Mouse (Mus musculus) small intestine, adult 2 months (tissue): Measurements from ENCODE around the gene Elavl4. TPM values are rescaled to one million over a fixed set of nuclear protein-coding genes. Genes with fewer than 3 reads are reported as not detected.

Source experiments
- H3K27ac ChIP-seq: fragments of 200-500 bp; 2 replicates; pipeline ENCODE4 v1.5.1; 2012; ENCODE audit warnings: low read depth, low read length, control low read depth, inconsistent platforms; ENCODE audit not compliant: insufficient read depth
- H3K27me3 ChIP-seq: fragments of 200-500 bp; 2 replicates; pipeline ENCODE4 v1.6.1; 2012; ENCODE audit warnings: mild to moderate bottlenecking, moderate library complexity, low read length, inconsistent platforms; ENCODE audit not compliant: control insufficient read depth, insufficient read depth
- H3K36me3 ChIP-seq: fragments of 200-500 bp; 2 replicates; pipeline ENCODE4 v1.6.1; 2012; ENCODE audit warnings: mild to moderate bottlenecking, low read length, control low read depth, inconsistent platforms; ENCODE audit not compliant: control insufficient read depth, insufficient read depth
- H3K4me1 ChIP-seq: fragments of 200-500 bp; 2 replicates; pipeline ENCODE4 v1.6.1; 2012; ENCODE audit warnings: low read length, inconsistent platforms, mixed read lengths; ENCODE audit not compliant: control insufficient read depth, insufficient read depth, insufficient read length
- H3K4me3 ChIP-seq: fragments of 200-500 bp; 2 replicates; pipeline ENCODE4 v1.5.1; 2012; ENCODE audit warnings: low read depth, mild to moderate bottlenecking, control low read depth, inconsistent platforms, low read length, moderate library complexity
- CTCF ChIP-seq: fragments of 200-500 bp; IDR thresholded peaks from 2 replicates; pipeline ENCODE4 v1.5.1; 2012; ENCODE audit warnings: low read depth, mild to moderate bottlenecking, control low read depth, inconsistent platforms, low read length, moderate library complexity, mixed read lengths; ENCODE audit not compliant: insufficient replicate concordance, insufficient read length; ENCODE audit errors: extremely low read depth
- POLR2A ChIP-seq: fragments of 200-500 bp; IDR thresholded peaks from 2 replicates; pipeline ENCODE4 v1.6.1; 2012; ENCODE audit warnings: low read depth, mild to moderate bottlenecking, control low read depth, inconsistent platforms, low read length, moderate library complexity
- WGBS: fragments of 180-500 bp; shearing (Covaris S2); methylation state at CpG from one replicate; pipeline ENCODE4 v1.1.7; 2018; 5-methylcytosine and 5-hydroxymethylcytosine counted together
- polyA plus RNA-seq: library from polyadenylated mRNA; depleted of rRNA; stranded (reverse); fragments of >200 nt; gene quantifications from 2 replicates; pipeline ENCODE4 v1.2.3, GENCODE M21; 2012; rRNA removed

Gene Elavl4
- polyA plus RNA-seq: 0.27 and 0.94 TPM in 2 replicates

DNA sequence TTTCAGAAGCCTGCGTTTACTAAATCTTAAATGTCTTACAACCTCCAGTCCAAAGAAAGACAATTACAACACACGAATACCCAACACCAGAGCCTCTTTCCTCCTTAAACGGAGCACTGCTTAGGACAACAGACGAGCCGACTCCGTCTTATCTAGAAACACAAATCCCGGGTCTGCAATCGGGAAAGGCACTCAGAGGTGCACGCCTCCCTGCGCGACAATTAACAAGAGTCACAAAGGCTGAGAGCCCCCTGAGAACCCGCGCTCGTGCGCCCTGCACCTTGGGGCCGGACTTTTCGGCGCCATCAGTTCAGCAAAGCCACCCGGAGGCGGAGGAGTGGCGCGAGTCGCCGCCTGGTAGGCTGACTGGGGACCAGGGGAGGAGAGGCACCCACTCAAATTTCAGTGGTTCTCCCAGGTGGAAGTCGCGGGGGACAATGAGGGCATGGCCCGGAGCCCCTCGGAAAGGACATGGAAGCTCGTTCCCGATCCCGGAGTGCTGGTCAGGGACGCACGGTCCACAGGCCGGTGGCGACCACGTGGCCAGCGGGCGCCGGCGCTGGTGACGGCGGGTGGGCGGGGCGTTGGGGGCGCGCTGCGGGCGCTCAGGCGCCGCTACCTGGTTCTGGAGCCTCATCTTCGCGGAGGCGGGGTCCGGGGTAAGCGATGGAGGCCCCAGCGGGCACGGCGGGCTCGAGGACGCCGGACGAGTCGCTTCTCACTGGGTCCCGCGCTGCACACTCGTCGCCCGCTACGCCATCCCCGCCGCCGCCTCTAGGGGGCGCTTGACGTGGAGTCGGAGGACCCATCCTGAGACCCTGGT is at the start of gene Elavl4:
Elavl4 (minus strand) TSS at position 732 of the 823 bp plus-strand sequence.
- no peaks in the 10 kb centered on the region for H3K36me3 ChIP-seq
- WGBS: under 1% methylated on average over 75 of the region's 75 CpGs
- peak; percentile 45; the same call in 1 of the 2 replicates for TF ChIP-seq CTCF
- no peak for TF ChIP-seq POLR2A
- H3K4me3 ChIP-seq: peak within 1 kb of the TSS; percentile 62
- 0 out of 2 replicates have a peak, but pooled peaks cover 2% of the 10 kb centered on the region for H3K4me1 ChIP-seq
- no peak within 1 kb of the TSS for H3K27ac ChIP-seq
- peaks cover 6% of the 10 kb centered on the region for H3K27me3 ChIP-seq

DNA sequence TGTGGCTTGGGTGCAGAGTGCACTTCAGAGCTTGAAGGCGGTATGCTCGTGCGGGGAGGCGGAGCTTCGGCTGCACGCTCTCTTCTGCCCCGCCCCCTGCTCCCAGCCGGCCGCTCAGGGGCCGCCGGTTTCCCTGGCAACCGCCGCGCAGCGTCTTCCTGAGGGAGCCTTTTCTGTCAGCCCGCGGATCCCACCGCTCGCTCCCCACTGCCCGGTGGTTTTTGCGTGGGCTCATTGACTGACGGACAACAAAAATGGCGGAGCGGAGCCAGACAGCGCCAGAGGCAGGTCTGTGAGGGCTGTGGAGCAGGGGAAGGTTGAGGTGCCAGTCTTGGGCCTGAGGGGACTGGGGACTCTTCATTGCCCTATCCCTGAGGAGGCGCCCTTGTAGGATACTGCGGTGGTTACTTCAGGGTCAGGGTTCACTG is 45.9 kb upstream of the Elavl4 start, which contains the start of gene Agbl4:
Agbl4 (plus strand) TSS at position 44 of the 428 bp plus-strand sequence.
- 2% methylated on average over 27 of the region's 27 CpGs for WGBS
- TF ChIP-seq CTCF (no peak), POLR2A (no peak)

DNA sequence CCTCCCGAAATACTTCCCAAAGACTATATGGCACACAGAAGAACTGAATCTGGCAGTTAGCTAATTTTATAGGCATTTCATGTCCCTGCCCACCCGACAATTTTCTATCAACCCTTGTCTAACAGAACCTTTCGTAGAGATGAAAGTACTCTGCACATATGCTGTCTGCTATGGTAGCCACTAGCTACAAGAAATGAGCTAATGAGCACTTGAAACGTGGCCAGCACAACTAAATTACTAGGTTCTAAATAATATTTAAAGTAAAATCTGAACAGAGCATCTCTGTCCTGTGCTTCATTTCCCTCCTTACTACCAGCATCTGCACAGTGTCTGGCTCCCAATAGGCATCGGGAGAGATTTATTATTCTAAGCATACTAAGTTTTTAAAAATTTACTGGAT is 44.5 kb upstream of the Elavl4 start:
- no peak overlapping the region for H3K4me3 ChIP-seq
- 77% methylated on average over 5 of the region's 5 CpGs for WGBS
- TF ChIP-seq CTCF: no peak
- TF ChIP-seq POLR2A: no peak
- H3K36me3 ChIP-seq: no peaks in the 10 kb centered on the region
- H3K4me1 ChIP-seq: no peaks in the 10 kb centered on the region
- H3K27ac ChIP-seq: no peak overlapping the region
- no peaks in the 10 kb centered on the region for H3K27me3 ChIP-seq

More for the DNA sequence above, 45.9 kb upstream of the Elavl4 start, which contains the start of gene Agbl4:
- Histone ChIP-seq H3K27me3 (no peaks in the 10 kb centered on the region), H3K27ac (no peak within 1 kb of the TSS), H3K4me1 (no peaks in the 10 kb centered on the region), H3K4me3 (peak within 1 kb of the TSS; percentile 51), H3K36me3 (no peaks in the 10 kb centered on the region)

DNA sequence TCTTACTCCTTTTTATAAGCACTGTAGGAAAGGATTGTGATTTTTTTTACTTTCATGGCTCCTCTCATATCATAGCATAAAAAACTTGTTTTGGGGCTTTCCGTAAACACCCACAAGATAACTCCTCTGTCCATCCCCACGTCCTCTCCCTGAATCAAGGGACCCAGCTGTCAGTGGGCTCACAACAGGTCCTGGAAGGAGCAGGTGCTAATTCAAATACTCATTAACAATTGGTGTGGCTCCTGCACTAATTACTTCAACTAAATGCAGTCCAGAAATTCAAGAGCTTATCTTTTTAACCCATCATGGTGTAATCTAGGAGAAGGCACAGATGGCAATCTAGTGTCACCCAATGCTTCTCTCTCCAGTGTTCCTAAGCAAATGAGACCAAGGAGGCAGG is 8.9 kb upstream of the Elavl4 start:
- no peak for TF ChIP-seq POLR2A
- TF ChIP-seq CTCF: no peak
- 63% methylated on average over 2 of the region's 2 CpGs for WGBS
- no peak overlapping the region for H3K4me3 ChIP-seq

DNA sequence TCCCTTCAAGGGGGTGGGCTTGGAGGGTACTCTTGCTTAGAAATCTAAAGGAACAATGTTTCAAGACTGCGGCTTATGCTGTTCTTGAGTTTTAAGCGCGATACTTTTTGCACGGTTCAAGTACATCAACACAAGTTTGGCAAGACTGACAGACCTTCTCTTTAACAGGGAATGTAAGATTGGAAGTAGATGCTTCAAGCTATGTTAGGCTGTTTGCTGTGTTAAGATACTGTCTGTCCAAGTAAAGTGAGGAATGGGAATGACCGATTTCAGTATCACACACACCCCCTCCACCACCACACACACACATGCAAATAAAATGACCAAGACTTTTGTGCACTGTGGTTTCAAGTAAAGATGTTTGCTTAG is 276 bp upstream of the Elavl4 start:
- Histone ChIP-seq H3K4me3 (peak overlapping the region; percentile 62), H3K27me3 (peaks cover 6% of the 10 kb centered on the region), H3K27ac (no peak overlapping the region), H3K36me3 (no peaks in the 10 kb centered on the region), H3K4me1 (0 out of 2 replicates have a peak, but pooled peaks cover 2% of the 10 kb centered on the region)
- TF ChIP-seq POLR2A: no peak
- 12% methylated on average over 5 of the region's 5 CpGs for WGBS

More for the DNA sequence above, 8.9 kb upstream of the Elavl4 start:
- H3K27me3 ChIP-seq: no peaks in the 10 kb centered on the region
- H3K27ac ChIP-seq: no peak overlapping the region
- H3K36me3 ChIP-seq: no peaks in the 10 kb centered on the region
- H3K4me1 ChIP-seq: no peaks in the 10 kb centered on the region

DNA sequence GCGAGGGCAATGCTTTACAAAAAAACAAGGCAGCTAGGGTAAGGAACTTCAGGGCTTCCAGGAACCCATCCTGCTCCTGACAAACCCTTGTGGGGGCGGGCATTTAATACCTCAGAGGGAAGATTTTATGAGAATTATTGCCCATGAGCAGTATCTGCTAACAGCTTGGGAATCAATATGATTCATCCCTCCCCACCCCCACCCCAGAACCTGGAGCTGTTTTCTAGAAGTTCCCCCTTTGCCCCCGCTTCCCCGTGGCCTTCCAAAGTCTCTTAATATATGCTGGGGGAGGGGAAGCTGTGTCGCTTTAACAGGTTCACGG is 892 bp downstream of the Elavl4 start:
- no peak for TF ChIP-seq CTCF
- no peak for TF ChIP-seq POLR2A
- Histone ChIP-seq H3K36me3 (no peaks in the 10 kb centered on the region), H3K4me3 (no peak overlapping the region), H3K4me1 (0 out of 2 replicates have a peak, but pooled peaks cover 2% of the 10 kb centered on the region), H3K27ac (no peak overlapping the region), H3K27me3 (peaks cover 6% of the 10 kb centered on the region)
- 13% methylated on average over 6 of the region's 6 CpGs for WGBS

DNA sequence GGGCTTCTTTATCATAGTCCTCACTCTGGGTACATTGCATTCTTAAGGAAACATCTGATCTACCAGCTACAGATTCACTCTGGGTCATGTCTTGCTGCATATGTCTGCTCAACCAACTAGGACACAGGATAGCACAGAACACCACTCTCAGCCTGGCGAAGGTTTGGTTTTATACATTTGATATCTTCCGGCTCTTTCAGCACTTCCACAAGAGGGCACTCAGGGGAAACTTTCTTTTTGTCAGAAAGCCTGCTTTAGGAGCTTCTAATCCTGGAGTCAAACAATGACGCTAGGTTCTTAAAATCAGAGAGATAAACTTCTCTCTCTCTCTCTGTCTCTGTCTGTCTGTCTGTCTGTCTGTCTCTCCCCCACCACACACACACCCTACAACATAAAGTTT is 27.8 kb downstream of the Elavl4 start:
- H3K27me3 ChIP-seq: no peaks in the 10 kb centered on the region
- H3K27ac ChIP-seq: no peak overlapping the region
- no peaks in the 10 kb centered on the region for H3K36me3 ChIP-seq
- no peaks in the 10 kb centered on the region for H3K4me1 ChIP-seq
- 39% methylated on average over 3 of the region's 3 CpGs for WGBS
- no peak overlapping the region for H3K4me3 ChIP-seq
- TF ChIP-seq CTCF: no peak
- TF ChIP-seq POLR2A: no peak
